Mouse (Mus musculus): ENCODE data around the gene Rnf41. TPM values are rescaled to one million over a fixed set of nuclear protein-coding genes. Genes with fewer than 3 reads are reported as not detected.
A peak's percentile ranks its signal among the peaks of the same experiment; 100 is the strongest.

Rnf41 gene
- polyA plus RNA-seq, 2 experiments: 4.8 to 5.9 TPM

GRCm38 (mm10) chr10:128377222-128377939 is 34.1 kb upstream of the Rnf41 start:
- ATAC-seq (ENCODE audit: insufficient read depth): peak; percentile 73
- Histone ChIP-seq H3K9me3 (ENCODE audit: control insufficient read depth, low read length) (no peaks in the 10 kb centered on the region), H3K4me1 (replicated peaks; ENCODE audit: control insufficient read depth in 2 of 2, insufficient read depth in 2 of 2, low read length in 1 of 2) (peaks cover 5 to 25% of the 10 kb centered on the region in 2 experiments; a peak in 3 of 4 replicates), H3K4me3 (ENCODE audit: insufficient read depth in 1 of 2, low read depth in 2 of 2, low read length in 2 of 2) (peak overlapping the region; percentile 65 to 89), H3K36me3 (replicated peaks; ENCODE audit: control insufficient read depth, insufficient read depth, low read depth) (peaks cover 10% of the 10 kb centered on the region; the same call in 1 of the 2 replicates), H3K4me2 (ENCODE audit: low read depth) (peak overlapping the region; percentile 92), H3K27ac (no peak overlapping the region; the same call in 1 of the 2 replicates), H3K9ac (replicated peaks) (peak overlapping the region; percentile 89), H3K27me3 (ENCODE audit: control insufficient read depth, insufficient read depth, low read length) (no peaks in the 10 kb centered on the region)
- WGBS (ENCODE audit: insufficient replicate concordance): under 1% methylated on average over 41 of the region's 47 CpGs
- no peak for TF ChIP-seq CTCF (IDR thresholded peaks at IDR 0.05; ENCODE audit: low read depth)
- TF ChIP-seq EP300 (IDR thresholded peaks at IDR 0.05; ENCODE audit: low read depth): no peak
- no peak for DNase-seq (ENCODE audit: low read depth in 3 of 3, low spot score in 3 of 3)

GRCm38 (mm10) chr10:128377940-128378448 is 33.5 kb upstream of the Rnf41 start:
- Histone ChIP-seq H3K4me1 (replicated peaks; ENCODE audit: control insufficient read depth in 2 of 2, insufficient read depth in 2 of 2, low read length in 1 of 2) (peaks cover 5 to 23% of the 10 kb centered on the region in 2 experiments; a peak in 3 of 4 replicates), H3K36me3 (replicated peaks; ENCODE audit: control insufficient read depth, insufficient read depth, low read depth) (peaks cover 15% of the 10 kb centered on the region), H3K4me2 (ENCODE audit: low read depth) (peak overlapping the region; percentile 92), H3K27me3 (ENCODE audit: control insufficient read depth, insufficient read depth, low read length) (no peaks in the 10 kb centered on the region), H3K27ac (no peak overlapping the region), H3K9ac (replicated peaks) (peak overlapping the region; percentile 89), H3K9me3 (ENCODE audit: control insufficient read depth, low read length) (no peaks in the 10 kb centered on the region), H3K4me3 (ENCODE audit: insufficient read depth in 1 of 2, low read depth in 2 of 2, low read length in 2 of 2) (peak overlapping the region; percentile 65 to 89)
- WGBS (ENCODE audit: insufficient replicate concordance): 66% methylated on average over 14 of the region's 14 CpGs
- DNase-seq (ENCODE audit: low read depth in 3 of 3, low spot score in 3 of 3) (no peak), ATAC-seq (ENCODE audit: insufficient read depth) (no peak)
- TF ChIP-seq EP300 (IDR thresholded peaks at IDR 0.05; ENCODE audit: low read depth): no peak

GRCm38 (mm10) chr10:128378462-128378861 is 33.0 kb upstream of the Rnf41 start:
- peaks cover 5 to 18% of the 10 kb centered on the region in 2 experiments; a peak in 3 of 4 replicates for H3K4me1 ChIP-seq (replicated peaks; ENCODE audit: control insufficient read depth in 2 of 2, insufficient read depth in 2 of 2, low read length in 1 of 2)
- H3K4me2 ChIP-seq (ENCODE audit: low read depth): peak overlapping the region; percentile 92; the same call in 1 of the 2 replicates
- H3K36me3 ChIP-seq (replicated peaks; ENCODE audit: control insufficient read depth, insufficient read depth, low read depth): peaks cover 15% of the 10 kb centered on the region
- H3K27me3 ChIP-seq (ENCODE audit: control insufficient read depth, insufficient read depth, low read length): no peaks in the 10 kb centered on the region
- H3K9ac ChIP-seq (replicated peaks): peak overlapping the region; percentile 89; the same call in 1 of the 2 replicates
- H3K9me3 ChIP-seq (ENCODE audit: control insufficient read depth, low read length): no peaks in the 10 kb centered on the region
- WGBS (ENCODE audit: insufficient replicate concordance): 63% methylated on average over 3 of the region's 3 CpGs
- H3K27ac ChIP-seq: no peak overlapping the region
- 0 out of 4 replicates have a peak overlapping the region, but pooled peaks of 1 of the 2 experiments have one; percentile 65 for H3K4me3 ChIP-seq (ENCODE audit: insufficient read depth in 1 of 2, low read depth in 2 of 2, low read length in 2 of 2)
- DNase-seq (ENCODE audit: low read depth in 3 of 3, low spot score in 3 of 3) (no peak), ATAC-seq (ENCODE audit: insufficient read depth) (no peak)
- no peak for TF ChIP-seq EP300 (IDR thresholded peaks at IDR 0.05; ENCODE audit: low read depth)
- no peak for TF ChIP-seq CTCF (IDR thresholded peaks at IDR 0.05; ENCODE audit: low read depth)

- ATAC-seq (ENCODE audit: insufficient read depth) (no peak), DNase-seq (ENCODE audit: low read depth in 3 of 3, low spot score in 3 of 3) (no peak)
- 89% methylated on average over 7 of the region's 7 CpGs for WGBS (ENCODE audit: insufficient replicate concordance)
- Histone ChIP-seq H3K4me1 (replicated peaks; ENCODE audit: control insufficient read depth in 2 of 2, insufficient read depth in 2 of 2, low read length in 1 of 2) (peaks cover 5 to 16% of the 10 kb centered on the region in 2 experiments; a peak in 3 of 4 replicates), H3K27ac (no peak overlapping the region), H3K36me3 (replicated peaks; ENCODE audit: control insufficient read depth, insufficient read depth, low read depth) (peaks cover 22% of the 10 kb centered on the region), H3K9ac (replicated peaks) (no peak overlapping the region), H3K4me2 (ENCODE audit: low read depth) (no peak overlapping the region), H3K27me3 (ENCODE audit: control insufficient read depth, insufficient read depth, low read length) (no peaks in the 10 kb centered on the region), H3K4me3 (ENCODE audit: insufficient read depth in 1 of 2, low read depth in 2 of 2, low read length in 2 of 2) (no peak overlapping the region), H3K9me3 (ENCODE audit: control insufficient read depth, low read length) (no peaks in the 10 kb centered on the region)
- TF ChIP-seq CTCF (IDR thresholded peaks at IDR 0.05; ENCODE audit: low read depth) (no peak), EP300 (IDR thresholded peaks at IDR 0.05; ENCODE audit: low read depth) (no peak)
Measured at GRCm38 (mm10) chr10:128379260-128379659, 32.2 kb upstream of the Rnf41 start.

GRCm38 (mm10) chr10:128380565-128380964 is 30.9 kb upstream of the Rnf41 start:
- Histone ChIP-seq H3K4me3 (ENCODE audit: insufficient read depth in 1 of 2, low read depth in 2 of 2, low read length in 2 of 2) (no peak overlapping the region), H3K9me3 (ENCODE audit: control insufficient read depth, low read length) (no peaks in the 10 kb centered on the region), H3K4me2 (ENCODE audit: low read depth) (no peak overlapping the region), H3K27ac (no peak overlapping the region), H3K27me3 (ENCODE audit: control insufficient read depth, insufficient read depth, low read length) (no peaks in the 10 kb centered on the region), H3K4me1 (replicated peaks; ENCODE audit: control insufficient read depth in 2 of 2, insufficient read depth in 2 of 2, low read length in 1 of 2) (peaks cover 5 to 16% of the 10 kb centered on the region in 2 experiments; a peak in 3 of 4 replicates), H3K9ac (replicated peaks) (no peak overlapping the region), H3K36me3 (replicated peaks; ENCODE audit: control insufficient read depth, insufficient read depth, low read depth) (peaks cover 27% of the 10 kb centered on the region)
- TF ChIP-seq CTCF (IDR thresholded peaks at IDR 0.05; ENCODE audit: low read depth) (no peak), EP300 (IDR thresholded peaks at IDR 0.05; ENCODE audit: low read depth) (no peak)
- ATAC-seq (ENCODE audit: insufficient read depth): no peak
- no peak for DNase-seq (ENCODE audit: low read depth in 3 of 3, low spot score in 3 of 3)
- WGBS (ENCODE audit: insufficient replicate concordance): 81% methylated on average over 5 of the region's 5 CpGs
